Mouse (Mus musculus): ENCODE results near the gene N4bp2. TPM values are rescaled to one million over a fixed set of nuclear protein-coding genes. Genes with fewer than 3 reads are reported as not detected.
A peak's percentile ranks its signal among the peaks of the same experiment; 100 is the strongest.

The N4bp2 gene
- polyA plus RNA-seq, 1 experiment from 2014 or later, result 10.5 TPM

GRCm38 (mm10) chr5:65739366-65739765 is 24.0 kb upstream of the N4bp2 start:
- no peak overlapping the region for H3K9ac ChIP-seq (ENCODE audit: low read length)
- H3K4me2 ChIP-seq (ENCODE audit: low read depth, low read length), result no peak overlapping the region
- 90% methylated on average over 3 of the region's 3 CpGs for WGBS
- no peaks in the 10 kb centered on the region for H3K4me1 ChIP-seq (ENCODE audit: control insufficient read depth, insufficient read depth, low read length)
- no peak overlapping the region for H3K27ac ChIP-seq (ENCODE audit: low read length)
- no peaks in the 10 kb centered on the region for H3K36me3 ChIP-seq (ENCODE audit: control insufficient read depth, insufficient read depth)
- no peak for ATAC-seq (replicated peaks; ENCODE audit: extremely low read depth, insufficient read depth, low FRiP score)
- no peaks in the 10 kb centered on the region for H3K27me3 ChIP-seq (ENCODE audit: control insufficient read depth, insufficient read depth, low read length)
- H3K4me3 ChIP-seq (ENCODE audit: low read length), result no peak overlapping the region
- no peaks in the 10 kb centered on the region for H3K9me3 ChIP-seq (replicated peaks; ENCODE audit: control insufficient read depth, low read length)

- H3K4me1 ChIP-seq (ENCODE audit: control insufficient read depth, insufficient read depth, low read length), result no peaks in the 10 kb centered on the region
- 72% methylated on average over 5 of the region's 5 CpGs for WGBS
- no peak overlapping the region for H3K27ac ChIP-seq (ENCODE audit: low read length)
- no peaks in the 10 kb centered on the region for H3K9me3 ChIP-seq (replicated peaks; ENCODE audit: control insufficient read depth, low read length)
- no peaks in the 10 kb centered on the region for H3K36me3 ChIP-seq (ENCODE audit: control insufficient read depth, insufficient read depth)
- ATAC-seq (replicated peaks; ENCODE audit: extremely low read depth, insufficient read depth, low FRiP score), result no peak
- no peaks in the 10 kb centered on the region for H3K27me3 ChIP-seq (ENCODE audit: control insufficient read depth, insufficient read depth, low read length)
- H3K4me3 ChIP-seq (ENCODE audit: low read length), result no peak overlapping the region
- no peak overlapping the region for H3K9ac ChIP-seq (ENCODE audit: low read length)
- no peak overlapping the region for H3K4me2 ChIP-seq (ENCODE audit: low read depth, low read length)
These were observed 16.4 kb upstream of the N4bp2 start for GRCm38 (mm10) chr5:65746908-65747307.

- Histone ChIP-seq H3K36me3 (ENCODE audit: control insufficient read depth, insufficient read depth) (no peaks in the 10 kb centered on the region), H3K4me1 (ENCODE audit: control insufficient read depth, insufficient read depth, low read length) (no peaks in the 10 kb centered on the region), H3K9ac (ENCODE audit: low read length) (no peak overlapping the region), H3K9me3 (replicated peaks; ENCODE audit: control insufficient read depth, low read length) (no peaks in the 10 kb centered on the region), H3K4me2 (ENCODE audit: low read depth, low read length) (no peak overlapping the region), H3K4me3 (ENCODE audit: low read length) (no peak overlapping the region), H3K27me3 (ENCODE audit: control insufficient read depth, insufficient read depth, low read length) (no peaks in the 10 kb centered on the region), H3K27ac (ENCODE audit: low read length) (no peak overlapping the region)
- 53% methylated on average over 2 of the region's 2 CpGs for WGBS
- ATAC-seq (replicated peaks; ENCODE audit: extremely low read depth, insufficient read depth, low FRiP score), result no peak
These were observed 14.9 kb upstream of the N4bp2 start for GRCm38 (mm10) chr5:65748386-65748785.

GRCm38 (mm10) chr5:65748880-65749279 is 14.4 kb upstream of the N4bp2 start:
- no peak for ATAC-seq (replicated peaks; ENCODE audit: extremely low read depth, insufficient read depth, low FRiP score)
- Histone ChIP-seq H3K27ac (ENCODE audit: low read length) (no peak overlapping the region), H3K4me1 (ENCODE audit: control insufficient read depth, insufficient read depth, low read length) (no peaks in the 10 kb centered on the region), H3K4me3 (ENCODE audit: low read length) (no peak overlapping the region), H3K4me2 (ENCODE audit: low read depth, low read length) (no peak overlapping the region), H3K9ac (ENCODE audit: low read length) (no peak overlapping the region), H3K9me3 (replicated peaks; ENCODE audit: control insufficient read depth, low read length) (no peaks in the 10 kb centered on the region), H3K27me3 (ENCODE audit: control insufficient read depth, insufficient read depth, low read length) (no peaks in the 10 kb centered on the region), H3K36me3 (ENCODE audit: control insufficient read depth, insufficient read depth) (no peaks in the 10 kb centered on the region)

GRCm38 (mm10) chr5:65752021-65752420 is 11.3 kb upstream of the N4bp2 start:
- H3K4me3 ChIP-seq (ENCODE audit: low read length), result no peak overlapping the region
- no peaks in the 10 kb centered on the region for H3K27me3 ChIP-seq (ENCODE audit: control insufficient read depth, insufficient read depth, low read length)
- H3K9me3 ChIP-seq (replicated peaks; ENCODE audit: control insufficient read depth, low read length), result no peaks in the 10 kb centered on the region
- H3K27ac ChIP-seq (ENCODE audit: low read length), result no peak overlapping the region
- H3K4me2 ChIP-seq (ENCODE audit: low read depth, low read length), result no peak overlapping the region
- WGBS, result 27% methylated on average over 4 of the region's 4 CpGs
- H3K36me3 ChIP-seq (ENCODE audit: control insufficient read depth, insufficient read depth), result no peaks in the 10 kb centered on the region
- H3K9ac ChIP-seq (ENCODE audit: low read length), result no peak overlapping the region
- peaks cover 4% of the 10 kb centered on the region for H3K4me1 ChIP-seq (ENCODE audit: control insufficient read depth, insufficient read depth, low read length)
- no peak for ATAC-seq (replicated peaks; ENCODE audit: extremely low read depth, insufficient read depth, low FRiP score)

GRCm38 (mm10) chr5:65755859-65756258 is 7.5 kb upstream of the N4bp2 start:
- no peaks in the 10 kb centered on the region for H3K36me3 ChIP-seq (ENCODE audit: control insufficient read depth, insufficient read depth)
- no peak overlapping the region for H3K4me2 ChIP-seq (ENCODE audit: low read depth, low read length)
- 0 out of 2 replicates have a peak overlapping the region, but pooled peaks have one; percentile 23 for H3K27ac ChIP-seq (ENCODE audit: low read length)
- H3K9me3 ChIP-seq (replicated peaks; ENCODE audit: control insufficient read depth, low read length), result no peaks in the 10 kb centered on the region
- H3K9ac ChIP-seq (ENCODE audit: low read length), result no peak overlapping the region
- WGBS, result 35% methylated on average over 5 of the region's 5 CpGs
- H3K4me3 ChIP-seq (ENCODE audit: low read length), result no peak overlapping the region
- H3K4me1 ChIP-seq (ENCODE audit: control insufficient read depth, insufficient read depth, low read length), result peaks cover 6% of the 10 kb centered on the region
- 0 out of 2 replicates have a peak, but pooled peaks have one; percentile 68 for ATAC-seq (replicated peaks; ENCODE audit: extremely low read depth, insufficient read depth, low FRiP score)
- no peaks in the 10 kb centered on the region for H3K27me3 ChIP-seq (ENCODE audit: control insufficient read depth, insufficient read depth, low read length)

GRCm38 (mm10) chr5:65757110-65757509 is 6.2 kb upstream of the N4bp2 start:
- Histone ChIP-seq H3K9ac (ENCODE audit: low read length) (no peak overlapping the region), H3K4me1 (ENCODE audit: control insufficient read depth, insufficient read depth, low read length) (peaks cover 9% of the 10 kb centered on the region), H3K4me3 (ENCODE audit: low read length) (no peak overlapping the region), H3K36me3 (ENCODE audit: control insufficient read depth, insufficient read depth) (no peaks in the 10 kb centered on the region), H3K4me2 (ENCODE audit: low read depth, low read length) (no peak overlapping the region), H3K9me3 (replicated peaks; ENCODE audit: control insufficient read depth, low read length) (no peaks in the 10 kb centered on the region), H3K27me3 (ENCODE audit: control insufficient read depth, insufficient read depth, low read length) (no peaks in the 10 kb centered on the region), H3K27ac (ENCODE audit: low read length) (no peak overlapping the region)
- 81% methylated on average over 1 of the region's 1 CpGs for WGBS
- ATAC-seq (replicated peaks; ENCODE audit: extremely low read depth, insufficient read depth, low FRiP score), result no peak

GRCm38 (mm10) chr5:65760041-65760440 is 3.3 kb upstream of the N4bp2 start:
- no peak overlapping the region for H3K4me3 ChIP-seq (ENCODE audit: low read length)
- H3K4me1 ChIP-seq (ENCODE audit: control insufficient read depth, insufficient read depth, low read length), result peaks cover 9% of the 10 kb centered on the region
- no peaks in the 10 kb centered on the region for H3K9me3 ChIP-seq (replicated peaks; ENCODE audit: control insufficient read depth, low read length)
- H3K9ac ChIP-seq (ENCODE audit: low read length), result no peak overlapping the region
- H3K27ac ChIP-seq (ENCODE audit: low read length), result no peak overlapping the region
- no peak overlapping the region for H3K4me2 ChIP-seq (ENCODE audit: low read depth, low read length)
- H3K27me3 ChIP-seq (ENCODE audit: control insufficient read depth, insufficient read depth, low read length), result no peaks in the 10 kb centered on the region
- WGBS, result 94% methylated on average over 4 of the region's 4 CpGs
- ATAC-seq (replicated peaks; ENCODE audit: extremely low read depth, insufficient read depth, low FRiP score), result no peak
- no peaks in the 10 kb centered on the region for H3K36me3 ChIP-seq (ENCODE audit: control insufficient read depth, insufficient read depth)

- Histone ChIP-seq H3K27ac (ENCODE audit: low read length) (peak overlapping the region; percentile 23; the same call in 1 of the 2 replicates), H3K4me1 (ENCODE audit: control insufficient read depth, insufficient read depth, low read length) (peaks cover 12% of the 10 kb centered on the region), H3K4me2 (ENCODE audit: low read depth, low read length) (no peak overlapping the region), H3K4me3 (ENCODE audit: low read length) (no peak overlapping the region), H3K9me3 (replicated peaks; ENCODE audit: control insufficient read depth, low read length) (no peaks in the 10 kb centered on the region), H3K9ac (ENCODE audit: low read length) (no peak overlapping the region), H3K36me3 (ENCODE audit: control insufficient read depth, insufficient read depth) (no peaks in the 10 kb centered on the region), H3K27me3 (ENCODE audit: control insufficient read depth, insufficient read depth, low read length) (no peaks in the 10 kb centered on the region)
- 70% methylated on average over 2 of the region's 2 CpGs for WGBS
- no peak for ATAC-seq (replicated peaks; ENCODE audit: extremely low read depth, insufficient read depth, low FRiP score)
These were observed 2.7 kb upstream of the N4bp2 start for GRCm38 (mm10) chr5:65760599-65760998.

- Histone ChIP-seq H3K27me3 (ENCODE audit: control insufficient read depth, insufficient read depth, low read length) (no peaks in the 10 kb centered on the region), H3K36me3 (ENCODE audit: control insufficient read depth, insufficient read depth) (no peaks in the 10 kb centered on the region), H3K9me3 (replicated peaks; ENCODE audit: control insufficient read depth, low read length) (no peaks in the 10 kb centered on the region), H3K4me2 (ENCODE audit: low read depth, low read length) (no peak overlapping the region), H3K4me1 (ENCODE audit: control insufficient read depth, insufficient read depth, low read length) (peaks cover 11% of the 10 kb centered on the region), H3K27ac (ENCODE audit: low read length) (no peak overlapping the region), H3K9ac (ENCODE audit: low read length) (no peak overlapping the region), H3K4me3 (ENCODE audit: low read length) (no peak overlapping the region)
- WGBS, result 41% methylated on average over 5 of the region's 5 CpGs
- ATAC-seq (replicated peaks; ENCODE audit: extremely low read depth, insufficient read depth, low FRiP score), result no peak
These were observed 2.3 kb upstream of the N4bp2 start for GRCm38 (mm10) chr5:65761020-65761419.
